Mouse (Mus musculus) testis, adult 2 months (tissue): ENCODE results near the gene Vopp1.

Experiments
- CTCF ChIP-seq: fragments of 200-500 bp; IDR thresholded peaks from 2 replicates; pipeline ENCODE4 v1.5.1; 2012; ENCODE audit warnings: low read depth, mild to moderate bottlenecking, inconsistent platforms, low read length, moderate library complexity; ENCODE audit not compliant: control insufficient read depth, insufficient read depth, insufficient replicate concordance
- POLR2A ChIP-seq: fragments of 200-500 bp; IDR thresholded peaks from 2 replicates; pipeline ENCODE4 v1.6.1; 2012; ENCODE audit warnings: low read depth, mild to moderate bottlenecking, inconsistent platforms, low read length, moderate library complexity; ENCODE audit not compliant: control insufficient read depth

DNA sequence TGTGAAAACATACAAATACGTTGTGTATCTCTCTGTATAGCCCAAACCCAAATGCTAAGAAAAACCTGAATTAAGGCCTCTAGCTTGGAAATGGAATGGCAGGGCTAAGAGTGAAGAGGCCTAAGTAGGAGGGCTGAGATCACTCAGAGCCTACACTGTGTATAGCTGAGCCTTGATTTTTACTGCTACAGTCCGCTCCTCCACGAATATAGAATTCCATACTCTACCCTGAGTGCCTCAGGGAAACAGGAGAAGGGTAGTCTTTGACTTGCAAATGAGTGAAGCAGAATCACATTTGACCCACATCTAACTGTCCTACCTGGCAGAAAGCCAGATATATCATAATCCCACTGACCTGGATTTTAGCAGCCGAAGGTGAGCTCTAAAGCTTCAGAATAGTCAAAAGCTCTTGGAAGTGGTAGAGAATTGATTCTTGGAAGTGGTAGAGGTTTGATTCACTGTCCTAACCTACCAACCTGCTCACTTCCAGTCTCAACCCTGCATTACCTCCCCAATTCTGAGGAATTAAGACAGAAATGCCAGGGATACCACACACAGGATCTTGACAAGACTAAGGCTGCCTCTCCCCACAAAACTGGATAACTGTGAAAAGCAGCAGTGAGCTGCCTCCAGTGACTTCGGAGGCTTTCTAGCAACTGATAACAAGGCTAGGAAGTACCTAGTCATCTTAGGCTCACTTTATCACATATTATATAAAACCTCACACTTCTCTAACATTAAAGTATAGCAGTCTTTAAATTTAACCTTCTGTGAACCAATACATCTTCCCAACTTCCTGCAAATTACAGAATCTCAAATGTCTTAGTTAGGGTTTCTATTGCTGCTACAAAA lies 19.5 kb downstream of the Vopp1 start:
- no peak for TF ChIP-seq CTCF
- TF ChIP-seq POLR2A, result no peak
